Mouse (Mus musculus) stomach, embryonic 15.5 days (tissue): ENCODE data around the gene Mcf2l. TPM values are rescaled to one million over a fixed set of nuclear protein-coding genes. Genes with fewer than 3 reads are reported as not detected.

ENCODE experiments used
- ATAC-seq: fragments of 200-750 bp; cut with Nextera tagmentation; 2 replicates; pipeline ENCODE4 v1.8.0; 2017; ENCODE audit warnings: low read depth, moderate number of reproducible peaks, moderate TSS enrichment; ENCODE audit not compliant: insufficient read depth, low FRiP score
- H3K27ac ChIP-seq: fragments of 300-500 bp; sonication (generic); 2 replicates; pipeline ENCODE4 v1.5.1; 2015; ENCODE audit warnings: mild to moderate bottlenecking, inconsistent platforms
- H3K27me3 ChIP-seq: fragments of 300-500 bp; sonication (generic); replicated peaks from 2 replicates; pipeline ENCODE4 v1.6.1; 2015; ENCODE audit warnings: inconsistent platforms
- H3K36me3 ChIP-seq: fragments of 300-500 bp; sonication (generic); 2 replicates; pipeline ENCODE4 v1.6.1; 2015; ENCODE audit warnings: inconsistent platforms
- H3K4me1 ChIP-seq: fragments of 300-500 bp; sonication (generic); 2 replicates; pipeline ENCODE4 v1.6.1; 2015; ENCODE audit warnings: inconsistent platforms
- H3K4me2 ChIP-seq: fragments of 300-500 bp; sonication (generic); 2 replicates; pipeline ENCODE4 v1.6.1; 2015; ENCODE audit warnings: mild to moderate bottlenecking, inconsistent platforms
- H3K4me3 ChIP-seq: fragments of 300-500 bp; sonication (generic); replicated peaks from 2 replicates; pipeline ENCODE4 v1.5.1; 2015; ENCODE audit warnings: inconsistent platforms
- H3K9ac ChIP-seq: fragments of 300-500 bp; sonication (generic); 2 replicates; pipeline ENCODE4 v1.6.1; 2015; ENCODE audit warnings: inconsistent platforms
- H3K9me3 ChIP-seq: fragments of 300-500 bp; sonication (generic); 2 replicates; pipeline ENCODE4 v1.6.1; 2016; ENCODE audit warnings: inconsistent platforms
- WGBS: fragments of 180-500 bp; shearing (Covaris S2); methylation state at CpG from one replicate; pipeline ENCODE4 v1.1.7; 2015; 5-methylcytosine and 5-hydroxymethylcytosine counted together
- polyA plus RNA-seq: library from polyadenylated mRNA; unstranded; fragments of >200 nt; fragmentation: Nextera tagmentation; extraction: Ambion mirVana; gene quantifications from 2 replicates; pipeline ENCODE4 v1.2.1, GENCODE M21; 2015

Gene Mcf2l
- 14.3 and 18.4 TPM in 2 replicates for polyA plus RNA-seq

DNA sequence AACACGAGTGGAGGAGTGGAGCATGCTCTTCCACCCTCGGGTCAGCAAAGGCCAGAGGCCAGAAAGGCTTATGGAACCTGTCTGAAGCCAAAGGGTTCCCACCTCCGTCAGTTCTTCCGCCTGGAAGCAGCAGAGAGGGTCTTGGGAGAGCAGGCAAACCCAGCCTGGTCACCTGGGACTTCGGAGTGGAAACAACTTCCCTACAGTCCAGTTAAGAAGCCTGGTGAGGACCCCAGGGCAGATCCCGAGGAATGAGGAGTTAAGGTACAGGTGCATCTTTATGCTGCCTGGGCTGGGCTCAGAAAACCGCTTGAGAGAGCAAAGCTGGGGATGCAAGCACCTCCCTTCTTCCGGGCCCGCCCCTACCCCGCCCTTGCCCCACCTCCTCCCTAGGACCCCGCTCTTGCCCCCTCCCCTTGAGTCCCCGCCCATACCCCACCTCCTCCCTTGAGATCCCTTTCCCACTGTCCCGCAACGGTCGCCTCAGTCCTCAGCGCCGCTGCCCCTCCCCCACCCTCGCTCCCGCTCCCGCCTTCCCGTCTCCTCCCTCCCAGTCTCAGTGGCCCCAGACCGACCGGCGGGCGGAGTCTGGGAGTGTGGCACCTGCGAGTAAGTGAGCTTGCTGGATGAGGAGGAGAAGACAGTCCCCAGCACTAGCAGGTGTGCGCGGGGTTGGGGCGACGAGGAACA lies at the start of gene Mcf2l:
Gene Mcf2l, plus strand, starts transcription at position 450 of the 690 bp plus-strand sequence.
- no peak within 1 kb of the TSS for H3K9ac ChIP-seq
- no peaks in the 10 kb centered on the region for H3K36me3 ChIP-seq
- ATAC-seq, result peak; percentile 72
- peak within 1 kb of the TSS; percentile 74 for H3K4me2 ChIP-seq
- H3K4me3 ChIP-seq, result peak within 1 kb of the TSS; percentile 49
- WGBS, result under 1% methylated on average over 28 of the region's 30 CpGs
- H3K4me1 ChIP-seq, result peaks cover 5% of the 10 kb centered on the region
- no peak within 1 kb of the TSS for H3K27ac ChIP-seq
- H3K27me3 ChIP-seq, result peaks cover 19% of the 10 kb centered on the region; the same call in 1 of the 2 replicates
- H3K9me3 ChIP-seq, result no peaks in the 10 kb centered on the region

DNA sequence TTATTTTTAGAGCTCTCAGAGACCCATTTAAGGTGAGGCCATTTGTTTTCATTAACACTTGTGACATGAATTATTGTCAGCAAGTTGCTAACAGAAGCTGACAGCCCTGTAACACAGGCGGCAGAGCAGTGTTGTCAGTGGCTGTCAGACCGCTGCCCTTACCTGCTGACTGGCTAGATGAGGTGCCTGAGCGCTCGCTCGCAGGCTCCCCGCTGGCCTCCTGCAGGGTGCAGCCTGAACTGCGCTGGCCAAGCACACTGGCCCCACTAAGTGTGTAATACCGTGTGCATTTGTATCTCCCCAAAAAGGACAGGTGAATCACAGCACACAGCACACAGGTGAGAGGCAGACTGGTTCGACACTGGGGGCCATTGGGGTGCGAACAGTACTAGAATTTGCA lies 49.0 kb upstream of the Mcf2l start:
- H3K4me3 ChIP-seq, result no peak overlapping the region
- H3K27ac ChIP-seq, result no peak overlapping the region
- H3K4me2 ChIP-seq, result no peak overlapping the region
- peaks cover 12% of the 10 kb centered on the region for H3K36me3 ChIP-seq
- no peak for ATAC-seq
- no peaks in the 10 kb centered on the region for H3K27me3 ChIP-seq
- H3K4me1 ChIP-seq, result no peaks in the 10 kb centered on the region
- H3K9ac ChIP-seq, result no peak overlapping the region
- H3K9me3 ChIP-seq, result no peaks in the 10 kb centered on the region
- 60% methylated on average over 10 of the region's 10 CpGs for WGBS

GRCm38 (mm10) chr8:12825236-12825635 lies 48.4 kb upstream of the Mcf2l start:
- Histone ChIP-seq H3K36me3 (peaks cover 12% of the 10 kb centered on the region), H3K27ac (no peak overlapping the region), H3K9ac (no peak overlapping the region), H3K4me1 (no peaks in the 10 kb centered on the region), H3K27me3 (no peaks in the 10 kb centered on the region), H3K4me3 (no peak overlapping the region), H3K4me2 (no peak overlapping the region), H3K9me3 (no peaks in the 10 kb centered on the region)
- ATAC-seq, result no peak
- 75% methylated on average over 6 of the region's 6 CpGs for WGBS

DNA sequence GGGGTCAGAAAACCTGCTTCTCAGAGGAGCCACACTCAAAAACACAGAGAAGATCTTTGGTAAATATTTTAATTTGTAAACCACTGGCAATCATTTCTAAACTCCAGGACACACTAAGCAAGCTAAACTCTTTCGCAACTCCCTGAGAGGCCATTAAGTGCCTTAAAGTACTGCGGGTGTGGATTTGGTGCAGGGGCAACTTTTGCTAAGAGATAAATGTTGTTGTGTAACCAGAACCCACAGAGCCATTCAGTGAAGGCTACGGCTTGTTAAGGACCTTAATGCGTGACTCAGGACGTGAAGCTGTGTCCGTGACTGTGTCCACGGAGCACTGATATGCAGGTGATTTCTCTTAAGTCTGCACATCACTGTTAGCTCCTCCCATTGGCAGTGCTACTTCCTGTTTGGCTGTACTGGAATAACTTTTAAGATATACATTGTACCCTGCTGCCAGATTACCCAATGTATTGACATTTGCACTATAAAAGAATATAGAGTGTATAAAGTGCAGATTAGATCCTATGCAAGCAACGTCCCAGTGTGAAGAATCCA lies 47.8 kb upstream of the Mcf2l start:
- Histone ChIP-seq H3K36me3 (peaks cover 12% of the 10 kb centered on the region), H3K4me2 (no peak overlapping the region), H3K4me3 (no peak overlapping the region), H3K27me3 (no peaks in the 10 kb centered on the region), H3K9me3 (no peaks in the 10 kb centered on the region), H3K27ac (no peak overlapping the region), H3K9ac (no peak overlapping the region), H3K4me1 (no peaks in the 10 kb centered on the region)
- ATAC-seq, result no peak
- WGBS, result 85% methylated on average over 8 of the region's 8 CpGs

DNA sequence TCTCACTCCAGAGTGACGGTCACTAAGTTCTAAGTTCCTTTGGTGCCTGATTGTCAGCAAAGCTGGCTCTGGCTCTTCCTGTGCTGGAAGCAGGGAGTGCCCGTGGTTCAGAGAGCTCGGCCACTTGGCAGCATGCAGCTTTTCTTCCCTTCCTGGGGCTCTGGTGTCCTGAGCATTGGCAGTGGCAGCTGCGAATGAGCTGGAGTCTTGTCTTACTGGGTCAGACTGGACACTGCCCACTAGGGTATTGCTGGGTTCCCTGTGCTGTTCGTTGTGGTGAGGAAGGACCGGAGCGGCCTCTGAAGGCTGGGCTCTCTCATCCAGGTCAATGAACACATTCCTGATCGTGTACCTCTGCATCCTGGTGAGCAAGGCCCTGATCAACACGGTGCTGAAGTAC lies 46.5 kb upstream of the Mcf2l start:
- Histone ChIP-seq H3K27me3 (no peaks in the 10 kb centered on the region), H3K9ac (no peak overlapping the region), H3K36me3 (peaks cover 10% of the 10 kb centered on the region), H3K4me1 (no peaks in the 10 kb centered on the region), H3K27ac (no peak overlapping the region), H3K4me3 (no peak overlapping the region), H3K9me3 (no peaks in the 10 kb centered on the region), H3K4me2 (no peak overlapping the region)
- 94% methylated on average over 9 of the region's 9 CpGs for WGBS
- no peak for ATAC-seq

DNA sequence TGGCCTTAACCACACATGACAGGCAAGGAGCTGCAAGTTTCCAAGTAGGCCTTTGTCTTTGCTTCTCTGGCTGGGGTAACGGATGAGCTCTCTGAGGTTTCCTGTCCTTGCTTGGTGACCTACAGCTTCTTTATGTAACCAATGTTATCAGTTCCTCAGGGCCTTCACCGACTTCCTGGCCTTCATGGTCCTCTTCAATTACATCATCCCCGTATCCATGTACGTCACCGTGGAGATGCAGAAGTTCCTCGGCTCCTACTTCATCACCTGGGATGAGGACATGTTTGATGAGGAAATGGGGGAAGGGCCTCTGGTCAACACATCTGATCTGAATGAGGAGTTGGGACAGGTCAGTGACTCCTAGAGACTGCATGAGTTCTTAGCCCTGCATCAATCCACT lies 45.3 kb upstream of the Mcf2l start:
- Histone ChIP-seq H3K9me3 (no peaks in the 10 kb centered on the region), H3K27me3 (no peaks in the 10 kb centered on the region), H3K4me2 (no peak overlapping the region), H3K36me3 (peaks cover 14% of the 10 kb centered on the region), H3K4me3 (no peak overlapping the region), H3K27ac (no peak overlapping the region), H3K4me1 (no peaks in the 10 kb centered on the region), H3K9ac (no peak overlapping the region)
- 78% methylated on average over 6 of the region's 6 CpGs for WGBS
- ATAC-seq, result no peak

- H3K4me1 ChIP-seq, result no peaks in the 10 kb centered on the region
- peaks cover 15% of the 10 kb centered on the region for H3K36me3 ChIP-seq
- no peaks in the 10 kb centered on the region for H3K9me3 ChIP-seq
- no peak for ATAC-seq
- no peak overlapping the region for H3K27ac ChIP-seq
- H3K27me3 ChIP-seq, result no peaks in the 10 kb centered on the region
- WGBS, result 71% methylated on average over 1 of the region's 1 CpGs
- H3K4me2 ChIP-seq, result no peak overlapping the region
- no peak overlapping the region for H3K4me3 ChIP-seq
- H3K9ac ChIP-seq, result no peak overlapping the region
Measured at GRCm38 (mm10) chr8:12829381-12829780, 44.2 kb upstream of the Mcf2l start.

- Histone ChIP-seq H3K9ac (no peak overlapping the region), H3K9me3 (no peaks in the 10 kb centered on the region), H3K27ac (no peak overlapping the region), H3K27me3 (no peaks in the 10 kb centered on the region), H3K4me2 (no peak overlapping the region), H3K36me3 (peaks cover 23% of the 10 kb centered on the region; the same call in 1 of the 2 replicates), H3K4me1 (no peaks in the 10 kb centered on the region), H3K4me3 (no peak overlapping the region)
- ATAC-seq, result no peak
- WGBS, result 87% methylated on average over 7 of the region's 7 CpGs
Measured at GRCm38 (mm10) chr8:12831659-12832589, 41.7 kb upstream of the Mcf2l start.

DNA sequence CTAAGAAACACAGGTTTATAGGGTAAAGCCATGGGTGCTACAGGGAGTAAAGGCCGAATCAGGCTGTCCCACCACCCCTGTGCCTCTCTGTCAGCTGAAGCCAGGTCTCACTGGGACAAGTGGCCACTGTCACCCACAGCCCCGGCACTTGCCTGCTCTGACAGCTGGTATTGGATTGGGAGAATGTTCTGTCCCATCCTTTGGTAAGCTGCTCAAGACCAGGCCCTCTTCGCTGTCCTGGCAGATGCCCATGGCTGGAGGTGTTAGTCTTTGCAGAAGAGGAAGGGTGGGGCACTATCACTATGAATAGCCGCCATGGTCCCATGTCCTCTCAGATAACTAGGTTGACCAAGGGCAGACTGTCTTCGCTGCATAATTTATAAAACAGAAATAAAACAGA lies 40.0 kb upstream of the Mcf2l start:
- Histone ChIP-seq H3K36me3 (peaks cover 27% of the 10 kb centered on the region; the same call in 1 of the 2 replicates), H3K4me3 (no peak overlapping the region), H3K27me3 (no peaks in the 10 kb centered on the region), H3K27ac (no peak overlapping the region), H3K4me2 (no peak overlapping the region), H3K4me1 (no peaks in the 10 kb centered on the region), H3K9me3 (no peaks in the 10 kb centered on the region), H3K9ac (no peak overlapping the region)
- ATAC-seq, result no peak
- WGBS, result 83% methylated on average over 5 of the region's 5 CpGs

GRCm38 (mm10) chr8:12840834-12841233 lies 32.8 kb upstream of the Mcf2l start:
- H3K4me2 ChIP-seq, result no peak overlapping the region
- H3K4me3 ChIP-seq, result no peak overlapping the region
- no peak for ATAC-seq
- H3K27ac ChIP-seq, result no peak overlapping the region
- WGBS, result 88% methylated on average over 7 of the region's 7 CpGs
- no peak overlapping the region for H3K9ac ChIP-seq
- H3K27me3 ChIP-seq, result no peaks in the 10 kb centered on the region
- H3K36me3 ChIP-seq, result peaks cover 24% of the 10 kb centered on the region
- H3K4me1 ChIP-seq, result no peaks in the 10 kb centered on the region
- H3K9me3 ChIP-seq, result no peaks in the 10 kb centered on the region

GRCm38 (mm10) chr8:12842342-12842995 lies 31.1 kb upstream of the Mcf2l start:
- WGBS, result 86% methylated on average over 11 of the region's 11 CpGs
- Histone ChIP-seq H3K4me1 (no peaks in the 10 kb centered on the region), H3K36me3 (peaks cover 18% of the 10 kb centered on the region), H3K4me3 (no peak overlapping the region), H3K4me2 (no peak overlapping the region), H3K27ac (no peak overlapping the region), H3K9me3 (no peaks in the 10 kb centered on the region), H3K27me3 (no peaks in the 10 kb centered on the region), H3K9ac (no peak overlapping the region)
- ATAC-seq, result no peak
